Mouse (Mus musculus) right cerebral cortex, adult 18-20 months (tissue): ENCODE data around the gene Gm21983.

Source experiments
- DNase-seq: peaks from one replicate; pipeline ENCODE4 v3.0.0; 2022; ENCODE audit warnings: mixed read lengths

The Gm21983 gene

DNA sequence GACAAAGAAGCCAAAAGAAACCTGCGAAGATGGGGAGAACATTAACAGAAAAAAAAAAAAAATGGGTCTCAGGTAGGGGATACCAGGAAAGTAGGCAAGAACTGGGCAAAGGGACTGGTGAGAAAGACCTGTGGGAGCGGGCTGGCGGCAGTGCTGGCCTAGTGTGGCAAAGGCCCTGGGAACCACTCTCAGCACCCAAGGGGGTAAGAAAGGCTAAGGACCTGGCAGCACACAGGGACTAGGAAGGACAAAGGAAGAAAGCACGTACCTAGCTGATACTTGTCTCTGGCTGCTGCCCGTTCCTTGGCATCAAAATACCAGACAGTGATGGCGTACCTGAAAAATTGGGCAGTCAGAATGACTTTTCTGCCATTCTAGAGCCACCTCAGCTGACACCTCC, 21.6 kb downstream of the Gm21983 start:
- DNase-seq: no peak

- no peak for DNase-seq
These were observed 22.7 kb downstream of the Gm21983 start for GRCm38 (mm10) chr7:27158171-27158570.

GRCm38 (mm10) chr7:27156005-27156404, 24.9 kb downstream of the Gm21983 start:
- peak; percentile 80 for DNase-seq

DNA sequence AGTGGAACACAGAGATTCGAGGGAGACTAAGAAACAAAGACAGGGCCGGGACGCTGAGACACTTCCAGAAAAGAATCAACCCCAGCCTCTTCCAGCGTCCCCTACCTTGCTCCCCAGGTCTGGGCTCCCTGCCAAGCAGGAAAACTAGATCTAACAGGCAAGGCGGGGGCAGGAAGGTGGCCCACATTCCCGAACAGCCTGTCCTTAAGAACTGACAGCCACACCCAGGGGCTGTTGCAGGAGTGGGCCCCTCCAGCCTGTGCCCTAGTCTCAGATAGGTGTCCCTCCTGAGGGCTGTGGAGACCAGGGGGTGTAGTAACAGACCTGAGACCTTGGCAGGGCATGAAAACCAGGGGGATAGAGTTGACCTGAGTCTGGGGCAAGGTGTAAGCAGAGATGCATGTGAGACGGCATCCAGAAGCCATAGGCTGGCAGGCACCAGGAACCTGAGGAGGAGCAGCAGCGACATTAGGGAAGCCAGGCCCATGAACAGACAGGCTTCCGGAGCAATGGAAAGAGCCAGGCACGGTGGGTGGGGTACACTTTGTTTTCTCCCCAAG, 27.6 kb downstream of the Gm21983 start, which contains the start of gene Cyp2t4:
Gene Cyp2t4 (plus strand): TSS at position 510 of the 560 bp plus-strand sequence.
- DNase-seq: no peak

DNA sequence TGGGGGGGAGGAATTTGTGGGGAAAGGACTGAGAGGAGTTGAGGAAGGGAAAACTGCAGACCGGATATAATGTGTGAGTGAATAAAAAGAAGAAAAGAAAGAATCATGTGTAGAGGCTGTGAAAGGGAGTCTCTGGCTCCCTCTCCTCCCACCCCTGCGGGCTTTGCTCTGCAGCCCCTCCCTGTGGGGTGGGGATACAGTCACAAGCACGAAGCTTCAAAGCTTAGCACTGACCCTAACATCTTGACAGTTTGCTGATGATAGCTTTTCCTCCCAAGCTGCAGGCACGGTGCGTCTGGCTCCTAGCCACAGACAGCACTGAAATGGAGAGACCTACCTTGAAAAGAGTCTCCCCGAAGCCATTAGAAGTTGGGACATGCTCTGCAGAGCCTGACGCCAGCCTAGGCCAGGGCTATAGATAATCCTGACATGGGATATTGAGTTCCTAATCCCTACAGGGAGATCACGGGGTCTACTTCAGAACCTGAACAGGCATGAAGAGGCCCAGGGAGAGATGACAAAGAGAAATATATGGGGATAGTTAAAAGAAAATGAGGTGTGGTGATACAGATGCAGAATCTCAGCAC, 44.4 kb downstream of the Gm21983 start:
- no peak for DNase-seq

GRCm38 (mm10) chr7:27133757-27134156, 47.1 kb downstream of the Gm21983 start:
- DNase-seq: no peak

DNA sequence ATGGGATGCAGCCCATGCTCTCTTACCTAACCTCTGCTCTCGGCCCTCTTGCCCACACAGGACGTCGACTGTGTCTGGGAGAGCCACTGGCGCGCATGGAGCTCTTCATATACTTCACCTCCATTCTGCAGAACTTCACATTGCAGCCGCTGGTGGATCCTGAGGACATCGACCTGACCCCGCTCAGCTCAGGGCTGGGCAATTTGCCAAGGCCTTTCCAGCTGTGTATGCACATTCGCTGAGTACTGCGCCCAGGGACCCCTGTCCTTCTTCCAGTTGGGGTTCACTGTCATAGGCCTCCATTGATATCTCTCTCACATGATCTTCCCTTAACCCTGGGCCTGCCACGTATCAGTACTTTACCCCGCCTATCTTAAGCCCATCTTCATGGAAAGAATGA, 47.7 kb downstream of the Gm21983 start:
- no peak for DNase-seq

DNA sequence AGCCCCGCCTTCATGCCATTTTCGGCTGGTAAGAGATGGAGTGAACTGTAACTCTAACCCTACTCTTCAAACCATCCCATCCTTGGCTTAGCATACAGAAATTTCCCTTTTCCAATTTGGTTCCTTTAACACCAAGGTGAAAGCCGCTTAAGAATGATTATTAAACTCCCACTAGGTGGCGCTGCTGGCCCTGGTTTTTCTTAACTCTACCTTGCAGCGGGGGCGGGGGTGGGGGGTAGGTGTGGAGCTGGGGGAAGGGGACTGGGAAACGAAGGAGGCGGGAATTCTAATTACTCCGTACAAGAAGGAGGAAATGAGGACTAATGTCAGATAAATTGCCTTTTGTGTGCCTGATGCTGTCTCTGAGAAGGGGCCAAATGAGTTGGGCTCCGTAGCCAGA, 48.3 kb downstream of the Gm21983 start:
- peak; percentile 38 for DNase-seq

GRCm38 (mm10) chr7:27131387-27131786, 49.5 kb downstream of the Gm21983 start:
- DNase-seq: no peak

GRCm38 (mm10) chr7:27130521-27131370, 50.1 kb downstream of the Gm21983 start:
- no peak for DNase-seq

GRCm38 (mm10) chr7:27129811-27130210, 51.1 kb downstream of the Gm21983 start:
- DNase-seq: no peak

GRCm38 (mm10) chr7:27128946-27129345, 51.9 kb downstream of the Gm21983 start:
- no peak for DNase-seq

GRCm38 (mm10) chr7:27128162-27128561, 52.7 kb downstream of the Gm21983 start:
- peak; percentile 39 for DNase-seq

- DNase-seq: no peak
These were observed 55.9 kb downstream of the Gm21983 start for GRCm38 (mm10) chr7:27124969-27125368.

GRCm38 (mm10) chr7:27124305-27124832, 56.5 kb downstream of the Gm21983 start:
- DNase-seq: no peak

GRCm38 (mm10) chr7:27119676-27120075, 61.2 kb downstream of the Gm21983 start, which contains the start of gene Cyp2f2:
Cyp2f2 (plus strand) TSS chr7:27119909.
- DNase-seq: no peak
